Mouse (Mus musculus) forebrain, embryonic 11.5 days (tissue): ENCODE measurements around the gene Olfr1122. TPM values are rescaled to one million over a fixed set of nuclear protein-coding genes. Genes with fewer than 3 reads are reported as not detected.
"Not testable (repeated sequence)": the region's sequence is repeated elsewhere in the genome, so short reads cannot be mapped to it uniquely, and the experiment has no call there.

Experiments used
- ATAC-seq: fragments of 200-750 bp; cut with Nextera tagmentation; replicated peaks from 2 replicates; pipeline ENCODE4 v1.8.0; 2017; ENCODE audit warnings: moderate TSS enrichment; ENCODE audit not compliant: low FRiP score
- DNase-seq: peaks from one replicate; pipeline ENCODE4 v3.0.0-alpha.2; 2017; ENCODE audit warnings: low spot score
- H3K27ac ChIP-seq: fragments of 300-500 bp; sonication (generic); 2 replicates; pipeline ENCODE4 v1.5.1; 2014; ENCODE audit warnings: low read depth, low read length
- H3K27me3 ChIP-seq: fragments of 300-500 bp; sonication (generic); 2 replicates; pipeline ENCODE4 v1.6.1; 2014; ENCODE audit warnings: mild to moderate bottlenecking, low read length, mixed read lengths; ENCODE audit not compliant: control insufficient read depth, insufficient read depth
- H3K36me3 ChIP-seq: fragments of 300-500 bp; sonication (generic); 2 replicates; pipeline ENCODE4 v1.6.1; 2014; ENCODE audit warnings: mild to moderate bottlenecking, low read length, moderate library complexity, mixed read lengths; ENCODE audit not compliant: control insufficient read depth, insufficient read depth
- H3K4me1 ChIP-seq: fragments of 300-500 bp; sonication (generic); replicated peaks from 2 replicates; pipeline ENCODE4 v1.6.1; 2014; ENCODE audit warnings: low read length, mixed read lengths; ENCODE audit not compliant: control insufficient read depth, insufficient read depth
- H3K4me2 ChIP-seq: fragments of 300-500 bp; sonication (generic); 2 replicates; pipeline ENCODE4 v1.6.1; 2014; ENCODE audit warnings: low read depth, mild to moderate bottlenecking, low read length, moderate library complexity, mixed read lengths; ENCODE audit not compliant: severe bottlenecking
- H3K4me3 ChIP-seq: fragments of 300-500 bp; sonication (generic); 2 replicates; pipeline ENCODE4 v1.5.1; 2014; ENCODE audit warnings: low read depth, low read length
- H3K9ac ChIP-seq: fragments of 300-500 bp; sonication (generic); 2 replicates; pipeline ENCODE4 v1.6.1; 2014; ENCODE audit warnings: low read length
- H3K9me3 ChIP-seq: fragments of 300-500 bp; sonication (generic); 2 replicates; pipeline ENCODE4 v1.6.1; 2016; ENCODE audit warnings: low read length, mixed read lengths; ENCODE audit not compliant: control insufficient read depth
- WGBS: fragments of 180-500 bp; shearing (Covaris S2); extraction: QIAGEN DNeasy Blood & Tissue Kit; methylation state at CpG from one replicate; pipeline ENCODE4 v1.1.7; 2014; 5-methylcytosine and 5-hydroxymethylcytosine counted together
- polyA plus RNA-seq: library from polyadenylated mRNA; unstranded; fragments of >200 nt; fragmentation: Nextera tagmentation; extraction: Ambion mirVana; gene quantifications from 2 replicates; pipeline ENCODE4 v1.2.1, GENCODE M21; 2014

The Olfr1122 gene
- not detected in 2 replicates for polyA plus RNA-seq

- Histone ChIP-seq H3K9ac (no peak within 1 kb of the TSS), H3K9me3 (no peaks in the 10 kb centered on the region), H3K36me3 (no peaks in the 10 kb centered on the region), H3K4me1 (no peaks in the 10 kb centered on the region), H3K27me3 (no peaks in the 10 kb centered on the region), H3K4me2 (no peak within 1 kb of the TSS), H3K27ac (no peak within 1 kb of the TSS), H3K4me3 (no peak within 1 kb of the TSS)
- ATAC-seq, result no peak
- no peak for DNase-seq
- WGBS, result 86% methylated on average over 2 of the region's 2 CpGs
Measured at GRCm38 (mm10) chr2:87385549-87385948, at the start of gene Olfr1122. Gene Olfr1122 (plus strand): TSS chr2:87385849.

GRCm38 (mm10) chr2:87354515-87354914, 31.1 kb upstream of the Olfr1122 start, which contains the start of gene Olfr1120:
Gene Olfr1120 (plus strand): TSS chr2:87354815.
- Histone ChIP-seq H3K27me3 (no peaks in the 10 kb centered on the region), H3K4me1 (no peaks in the 10 kb centered on the region), H3K27ac (no peak within 1 kb of the TSS), H3K36me3 (no peaks in the 10 kb centered on the region), H3K9me3 (no peaks in the 10 kb centered on the region), H3K4me3 (no peak within 1 kb of the TSS), H3K9ac (no peak within 1 kb of the TSS), H3K4me2 (no peak within 1 kb of the TSS)
- no peak for ATAC-seq
- DNase-seq, result no peak
- 62% methylated on average over 2 of the region's 2 CpGs for whole genome bisulfite sequencing

- H3K36me3 ChIP-seq, H3K27ac ChIP-seq, ATAC-seq, DNase-seq, H3K9ac ChIP-seq, H3K27me3 ChIP-seq, H3K4me3 ChIP-seq, H3K4me2 ChIP-seq, H3K4me1 ChIP-seq, H3K9me3 ChIP-seq: not testable (repeated sequence)
- WGBS, result 94% methylated on average over 2 of the region's 2 CpGs
Measured at GRCm38 (mm10) chr2:87360121-87360520, 25.5 kb upstream of the Olfr1122 start.

- no peak for DNase-seq
- H3K27ac ChIP-seq, result no peak within 1 kb of the TSS
- no peaks in the 10 kb centered on the region for H3K9me3 ChIP-seq
- no peak within 1 kb of the TSS for H3K9ac ChIP-seq
- H3K36me3 ChIP-seq, result no peaks in the 10 kb centered on the region
- WGBS, result 47% methylated on average over 1 of the region's 1 CpGs
- H3K4me2 ChIP-seq, result no peak within 1 kb of the TSS
- no peaks in the 10 kb centered on the region for H3K27me3 ChIP-seq
- H3K4me3 ChIP-seq, result no peak within 1 kb of the TSS
- no peak for ATAC-seq
- H3K4me1 ChIP-seq, result no peaks in the 10 kb centered on the region
Measured at GRCm38 (mm10) chr2:87369595-87369994, 16.1 kb upstream of the Olfr1122 start, which contains the start of gene Olfr1121. Gene Olfr1121 (plus strand): TSS chr2:87369895.

GRCm38 (mm10) chr2:87371726-87372125, 13.9 kb upstream of the Olfr1122 start:
- no peaks in the 10 kb centered on the region for H3K27me3 ChIP-seq
- no peak overlapping the region for H3K4me3 ChIP-seq
- H3K9ac ChIP-seq, result no peak overlapping the region
- ATAC-seq (no peak), DNase-seq (no peak)
- no peaks in the 10 kb centered on the region for H3K4me1 ChIP-seq
- no peaks in the 10 kb centered on the region for H3K36me3 ChIP-seq
- 85% methylated on average over 4 of the region's 4 CpGs for WGBS
- no peak overlapping the region for H3K4me2 ChIP-seq
- no peak overlapping the region for H3K27ac ChIP-seq
- H3K9me3 ChIP-seq, result no peaks in the 10 kb centered on the region

GRCm38 (mm10) chr2:87383935-87384334, 1.7 kb upstream of the Olfr1122 start:
- H3K27ac ChIP-seq, result no peak overlapping the region
- no peak overlapping the region for H3K9ac ChIP-seq
- no peaks in the 10 kb centered on the region for H3K36me3 ChIP-seq
- no peak overlapping the region for H3K4me2 ChIP-seq
- H3K4me1 ChIP-seq, result no peaks in the 10 kb centered on the region
- H3K27me3 ChIP-seq, result no peaks in the 10 kb centered on the region
- WGBS, result 85% methylated on average over 2 of the region's 2 CpGs
- H3K9me3 ChIP-seq, result no peaks in the 10 kb centered on the region
- no peak overlapping the region for H3K4me3 ChIP-seq
- ATAC-seq (no peak), DNase-seq (no peak)

GRCm38 (mm10) chr2:87393605-87394004, 8.0 kb downstream of the Olfr1122 start:
- 84% methylated on average over 4 of the region's 5 CpGs for WGBS
- not testable (repeated sequence) for H3K9me3 ChIP-seq, H3K4me1 ChIP-seq, H3K27ac ChIP-seq, H3K36me3 ChIP-seq, H3K27me3 ChIP-seq, H3K4me2 ChIP-seq, H3K9ac ChIP-seq, DNase-seq, H3K4me3 ChIP-seq
- 0 out of 2 replicates have a peak, but pooled peaks have one; percentile 36 for ATAC-seq

- DNase-seq, H3K27me3 ChIP-seq, H3K4me2 ChIP-seq, H3K9me3 ChIP-seq, H3K36me3 ChIP-seq, H3K27ac ChIP-seq, H3K4me1 ChIP-seq, H3K4me3 ChIP-seq, H3K9ac ChIP-seq, ATAC-seq: not testable (repeated sequence)
- WGBS, result 86% methylated on average over 7 of the region's 7 CpGs
Measured at GRCm38 (mm10) chr2:87394686-87395085, 9.0 kb downstream of the Olfr1122 start.

- Histone ChIP-seq H3K4me3 (no peak within 1 kb of the TSS), H3K27ac (no peak within 1 kb of the TSS), H3K27me3 (no peaks in the 10 kb centered on the region), H3K9me3 (no peaks in the 10 kb centered on the region), H3K4me1 (no peaks in the 10 kb centered on the region), H3K9ac (no peak within 1 kb of the TSS), H3K4me2 (no peak within 1 kb of the TSS), H3K36me3 (no peaks in the 10 kb centered on the region)
- ATAC-seq, result no peak
- 86% methylated on average over 1 of the region's 1 CpGs for WGBS
- DNase-seq, result no peak
Measured at GRCm38 (mm10) chr2:87416335-87416734, 30.7 kb downstream of the Olfr1122 start, which contains the start of gene Olfr1123. Gene Olfr1123 (plus strand): TSS chr2:87416635.
